Mouse (Mus musculus): ENCODE measurements around the gene 4930507D05Rik.

DNA sequence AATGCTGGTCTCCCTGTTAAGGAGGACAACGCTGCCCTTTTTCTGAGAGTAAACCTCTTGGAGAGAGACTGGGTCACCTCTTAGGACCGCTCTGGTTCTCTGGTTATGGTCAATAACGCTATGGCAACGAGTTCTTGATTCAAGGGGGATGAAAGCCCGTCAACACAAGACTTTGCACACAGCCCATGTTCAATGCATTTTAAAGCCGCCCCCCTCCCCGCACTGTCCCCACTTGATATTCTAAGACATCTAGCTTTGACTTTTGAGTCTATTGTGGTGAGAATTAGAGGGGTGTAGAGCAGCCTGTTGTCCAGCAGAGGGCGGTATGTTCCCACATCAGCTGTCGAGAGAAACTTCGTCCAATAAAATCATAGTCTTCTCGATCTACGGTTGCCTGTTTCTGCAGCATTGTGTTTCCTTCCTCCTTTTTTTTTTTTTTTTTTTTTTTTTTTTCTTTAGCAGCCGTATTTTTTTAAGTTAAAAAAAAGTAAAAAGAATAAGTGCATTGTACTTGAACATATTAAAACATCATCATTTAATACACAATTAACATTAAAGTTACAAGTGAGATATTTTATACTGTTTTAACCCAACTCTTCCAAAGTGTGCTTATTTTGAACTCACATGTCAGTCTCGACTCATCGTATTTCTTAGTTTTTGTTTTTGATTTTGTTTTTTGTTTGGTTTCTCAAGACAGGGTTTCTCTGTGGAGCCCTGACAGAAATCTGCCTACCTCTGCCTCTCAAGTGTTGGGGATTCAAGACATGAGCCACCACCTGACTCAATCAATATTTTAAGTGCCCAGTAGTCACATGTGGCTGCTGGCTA lies 51.0 kb downstream of the 4930507D05Rik start:
- TF ChIP-seq CTCF (IDR thresholded peaks at IDR 0.05; ENCODE audit: low read depth, low read length) (peak; percentile 82), POLR2A (IDR thresholded peaks at IDR 0.05; ENCODE audit: extremely low read depth, insufficient read depth, low read length) (no peak)

Measured in liver, adult 2 months (tissue).